Mouse (Mus musculus) liver, embryonic 11.5 days (tissue): ENCODE measurements around the gene Tceal5. TPM values are rescaled to one million over a fixed set of nuclear protein-coding genes. Genes with fewer than 3 reads are reported as not detected.
A peak's percentile ranks its signal among the peaks of the same experiment; 100 is the strongest.

ENCODE experiments used
- ATAC-seq: fragments of 200-750 bp; cut with Nextera tagmentation; replicated peaks from 2 replicates; pipeline ENCODE4 v1.8.0; 2017; ENCODE audit warnings: moderate number of reproducible peaks, mild to moderate bottlenecking, moderate TSS enrichment, moderate library complexity; ENCODE audit not compliant: low FRiP score
- DNase-seq: peaks from one replicate; pipeline ENCODE4 v3.0.0-alpha.2; 2017; ENCODE audit warnings: low spot score
- H3K27ac ChIP-seq: fragments of 300-500 bp; sonication (generic); 2 replicates; pipeline ENCODE4 v1.5.1; 2014; ENCODE audit warnings: mild to moderate bottlenecking, low read depth, low read length, control low read depth
- H3K27me3 ChIP-seq: fragments of 300-500 bp; sonication (generic); replicated peaks from 2 replicates; pipeline ENCODE4 v1.6.1; 2014; ENCODE audit warnings: low read length, mixed read lengths; ENCODE audit not compliant: control insufficient read depth, insufficient read depth
- H3K36me3 ChIP-seq: fragments of 300-500 bp; sonication (generic); 2 replicates; pipeline ENCODE4 v1.6.1; 2014; ENCODE audit warnings: mild to moderate bottlenecking, low read length, moderate library complexity, mixed read lengths; ENCODE audit not compliant: control insufficient read depth, insufficient read depth
- H3K4me1 ChIP-seq: fragments of 300-500 bp; sonication (generic); replicated peaks from 2 replicates; pipeline ENCODE4 v1.6.1; 2014; ENCODE audit warnings: low read length, mixed read lengths; ENCODE audit not compliant: control insufficient read depth, insufficient read depth
- H3K4me2 ChIP-seq: fragments of 300-500 bp; sonication (generic); 2 replicates; pipeline ENCODE4 v1.6.1; 2014; ENCODE audit warnings: mild to moderate bottlenecking, control low read depth, moderate library complexity
- H3K4me3 ChIP-seq: fragments of 300-500 bp; sonication (generic); 2 replicates; pipeline ENCODE4 v1.5.1; 2014; ENCODE audit warnings: low read depth, low read length, control low read depth
- H3K9ac ChIP-seq: fragments of 300-500 bp; sonication (generic); 2 replicates; pipeline ENCODE4 v1.6.1; 2014; ENCODE audit warnings: low read depth, low read length, control low read depth
- H3K9me3 ChIP-seq: fragments of 300-500 bp; sonication (generic); 2 replicates; pipeline ENCODE4 v1.6.1; 2016; ENCODE audit warnings: low read length, inconsistent platforms, mixed read lengths; ENCODE audit not compliant: control insufficient read depth
- WGBS: fragments of 180-500 bp; shearing (Covaris S2); extraction: QIAGEN DNeasy Blood & Tissue Kit; methylation state at CpG from one replicate; pipeline ENCODE4 v1.1.7; 2014; 5-methylcytosine and 5-hydroxymethylcytosine counted together
- polyA plus RNA-seq: library from polyadenylated mRNA; unstranded; fragments of >200 nt; fragmentation: Nextera tagmentation; extraction: Ambion mirVana; gene quantifications from 2 replicates; pipeline ENCODE4 v1.2.1, GENCODE M21; 2014

Gene Tceal5
- polyA plus RNA-seq, 1 experiment from 2014 or later, result 1.2 TPM

DNA sequence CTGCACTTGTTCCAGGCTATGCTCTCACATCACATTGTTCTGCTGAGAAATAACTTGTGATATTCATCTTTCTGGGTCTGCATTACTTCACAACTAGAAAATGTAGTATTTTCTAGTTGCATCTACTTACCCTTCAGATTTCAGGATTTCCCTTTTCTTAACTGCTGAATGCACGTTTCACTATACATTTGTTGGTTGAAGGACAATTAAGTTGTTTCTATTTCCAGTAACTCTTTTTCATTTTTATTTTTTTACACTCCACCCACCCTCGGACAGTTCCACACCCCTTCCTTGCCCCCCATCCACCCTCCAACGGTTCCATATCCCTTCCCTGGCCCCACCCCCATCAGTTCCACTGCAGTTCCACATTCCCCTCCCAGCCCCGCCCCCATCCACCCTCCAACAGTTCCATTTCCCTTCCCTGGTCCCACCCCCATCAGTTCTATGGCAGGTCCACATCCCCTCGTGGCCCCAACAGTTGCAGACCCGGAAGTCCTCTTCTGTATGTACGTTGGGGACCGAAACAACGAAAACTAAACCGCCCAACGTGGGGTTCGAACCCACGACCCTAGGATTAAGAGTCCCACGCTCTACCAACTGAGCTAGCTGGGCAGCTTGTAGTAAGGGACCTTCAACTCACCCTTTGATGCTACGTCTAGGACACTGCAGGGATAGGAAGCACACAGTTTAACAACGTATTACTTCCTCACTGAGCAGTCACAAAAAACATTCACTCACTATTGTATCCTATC lies 8.3 kb downstream of the Tceal5 start:
- 73% methylated on average over 16 of the region's 16 CpGs for WGBS

DNA sequence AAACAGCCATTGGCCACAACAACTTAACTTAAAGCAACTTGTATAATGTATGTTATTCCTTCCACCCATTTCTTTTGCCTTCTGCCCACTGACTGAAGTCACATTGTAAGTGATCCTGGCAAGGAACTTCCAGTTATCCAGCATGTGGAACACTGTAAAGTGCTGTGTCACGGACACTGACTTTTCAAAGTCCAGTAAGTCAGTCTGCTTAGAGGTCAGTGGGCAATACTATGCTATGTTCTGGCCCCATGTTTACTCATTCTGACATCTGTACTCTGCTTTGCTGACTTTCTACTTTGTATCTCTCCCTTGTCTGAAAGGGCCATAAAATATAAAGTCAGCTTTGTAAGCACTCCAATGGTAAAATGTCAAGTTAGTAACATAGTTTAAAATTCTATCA lies 20.6 kb downstream of the Tceal5 start:
- no peak overlapping the region for H3K27ac ChIP-seq
- no peaks in the 10 kb centered on the region for H3K9me3 ChIP-seq
- ATAC-seq (no peak), DNase-seq (no peak)
- H3K4me1 ChIP-seq, result no peaks in the 10 kb centered on the region
- H3K9ac ChIP-seq, result no peak overlapping the region
- H3K4me2 ChIP-seq, result no peak overlapping the region
- no peaks in the 10 kb centered on the region for H3K27me3 ChIP-seq
- no peak overlapping the region for H3K4me3 ChIP-seq
- WGBS, result 79% methylated on average over 1 of the region's 1 CpGs
- no peaks in the 10 kb centered on the region for H3K36me3 ChIP-seq

More for the DNA sequence above, 8.3 kb downstream of the Tceal5 start:
- no peak overlapping the region for H3K9ac ChIP-seq
- ATAC-seq (no peak), DNase-seq (no peak)
- no peaks in the 10 kb centered on the region for H3K36me3 ChIP-seq
- H3K27ac ChIP-seq, result no peak overlapping the region
- H3K9me3 ChIP-seq, result no peaks in the 10 kb centered on the region
- no peak overlapping the region for H3K4me2 ChIP-seq
- no peaks in the 10 kb centered on the region for H3K27me3 ChIP-seq
- no peaks in the 10 kb centered on the region for H3K4me1 ChIP-seq
- no peak overlapping the region for H3K4me3 ChIP-seq

DNA sequence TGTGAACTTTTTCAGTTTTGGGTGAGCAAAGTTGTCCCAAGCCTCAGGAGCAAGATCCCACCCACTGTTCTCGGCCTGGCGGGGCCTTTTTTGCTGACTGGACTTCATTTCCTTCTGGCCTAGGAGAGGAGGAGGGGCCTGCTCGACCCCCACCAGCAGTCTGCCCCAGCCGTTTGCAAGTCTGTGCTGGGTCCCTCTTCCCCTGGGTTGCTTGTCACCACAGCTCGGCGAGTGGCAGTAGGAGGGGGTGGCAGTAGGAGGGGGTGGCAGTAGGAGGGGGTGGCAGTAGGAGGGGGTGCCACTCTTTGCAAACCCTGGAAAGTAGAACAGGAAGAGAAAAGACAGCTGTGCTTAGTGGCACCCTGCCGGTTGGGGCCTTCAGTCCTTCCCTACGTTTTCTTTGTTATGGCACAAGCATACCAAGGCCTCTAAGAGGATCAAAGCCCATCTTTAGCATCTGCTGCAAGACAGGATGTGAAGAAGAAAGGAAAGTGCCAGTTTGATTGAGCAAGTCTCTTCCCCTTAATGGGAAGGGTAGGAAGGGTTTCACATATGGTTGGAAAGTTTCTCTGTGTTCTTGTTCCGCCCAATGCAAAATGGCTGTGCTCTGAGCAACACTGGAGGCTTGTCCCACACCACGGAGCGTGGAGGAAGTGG lies 22.7 kb downstream of the Tceal5 start:
- Histone ChIP-seq H3K4me1 (no peaks in the 10 kb centered on the region), H3K4me2 (no peak overlapping the region), H3K9me3 (no peaks in the 10 kb centered on the region), H3K9ac (no peak overlapping the region), H3K36me3 (no peaks in the 10 kb centered on the region), H3K27ac (no peak overlapping the region), H3K4me3 (no peak overlapping the region), H3K27me3 (no peaks in the 10 kb centered on the region)
- no peak for ATAC-seq
- DNase-seq, result no peak
- 22% methylated on average over 11 of the region's 11 CpGs for WGBS

DNA sequence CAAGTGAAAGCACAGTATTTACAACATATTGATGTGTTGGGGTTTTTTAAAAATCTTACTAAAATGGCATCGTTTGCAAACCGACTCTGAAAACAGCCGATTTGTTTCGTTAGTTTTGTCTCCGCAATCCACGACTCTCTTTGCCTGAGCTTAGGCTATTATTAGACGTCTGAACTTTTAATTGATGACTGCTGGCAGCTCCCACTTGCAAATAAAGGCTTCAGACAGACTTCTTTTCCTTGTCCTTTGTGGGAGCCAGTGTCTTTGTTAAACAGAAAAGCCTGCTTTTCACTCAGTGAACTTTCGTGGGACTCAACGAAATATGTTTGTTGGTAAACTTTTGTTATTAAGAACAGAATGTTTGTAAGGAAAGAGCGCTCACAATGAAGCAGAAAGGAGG lies 30.9 kb downstream of the Tceal5 start:
- peak overlapping the region; percentile 38; the same call in 1 of the 2 replicates for H3K9ac ChIP-seq
- WGBS, result 27% methylated on average over 10 of the region's 10 CpGs
- peak overlapping the region; percentile 64 for H3K4me2 ChIP-seq
- H3K9me3 ChIP-seq, result no peaks in the 10 kb centered on the region
- no peak overlapping the region for H3K27ac ChIP-seq
- DNase-seq (no peak), ATAC-seq (no peak)
- peak overlapping the region; percentile 55 for H3K4me3 ChIP-seq
- H3K4me1 ChIP-seq, result no peaks in the 10 kb centered on the region
- no peaks in the 10 kb centered on the region for H3K27me3 ChIP-seq
- no peaks in the 10 kb centered on the region for H3K36me3 ChIP-seq

DNA sequence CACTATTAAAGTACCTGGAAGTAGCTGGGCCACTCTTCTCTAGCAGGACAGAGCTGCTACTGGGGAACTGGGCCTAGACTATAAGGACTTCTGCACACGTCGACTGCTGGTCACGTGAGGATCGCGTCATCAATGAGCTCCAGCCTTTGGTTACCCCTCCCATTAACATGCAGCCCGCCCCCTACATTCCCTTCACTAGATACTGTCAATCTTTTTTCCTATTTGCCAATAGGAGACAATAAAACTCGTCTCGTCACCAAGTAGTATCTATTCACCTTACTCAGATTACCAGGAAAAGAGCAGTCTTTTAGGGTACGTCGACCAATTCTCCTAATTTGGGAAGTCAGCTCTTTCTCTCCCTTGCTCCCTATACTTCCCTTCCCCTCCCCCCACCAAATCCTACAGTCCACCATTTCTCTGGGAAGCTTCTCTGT lies 31.5 kb downstream of the Tceal5 start, which contains the start of gene Tceal8:
TSS of gene Tceal8 (minus strand) at position 225 of the 434 bp plus-strand sequence.
- Histone ChIP-seq H3K4me2 (peak within 1 kb of the TSS; percentile 64), H3K9me3 (no peaks in the 10 kb centered on the region), H3K4me1 (no peaks in the 10 kb centered on the region), H3K27me3 (no peaks in the 10 kb centered on the region), H3K36me3 (no peaks in the 10 kb centered on the region), H3K9ac (peak within 1 kb of the TSS; percentile 78), H3K4me3 (peak within 1 kb of the TSS; percentile 55), H3K27ac (peak within 1 kb of the TSS; percentile 81)
- DNase-seq (peak; percentile 66), ATAC-seq (peak; percentile 94)
- WGBS, result 18% methylated on average over 10 of the region's 10 CpGs

DNA sequence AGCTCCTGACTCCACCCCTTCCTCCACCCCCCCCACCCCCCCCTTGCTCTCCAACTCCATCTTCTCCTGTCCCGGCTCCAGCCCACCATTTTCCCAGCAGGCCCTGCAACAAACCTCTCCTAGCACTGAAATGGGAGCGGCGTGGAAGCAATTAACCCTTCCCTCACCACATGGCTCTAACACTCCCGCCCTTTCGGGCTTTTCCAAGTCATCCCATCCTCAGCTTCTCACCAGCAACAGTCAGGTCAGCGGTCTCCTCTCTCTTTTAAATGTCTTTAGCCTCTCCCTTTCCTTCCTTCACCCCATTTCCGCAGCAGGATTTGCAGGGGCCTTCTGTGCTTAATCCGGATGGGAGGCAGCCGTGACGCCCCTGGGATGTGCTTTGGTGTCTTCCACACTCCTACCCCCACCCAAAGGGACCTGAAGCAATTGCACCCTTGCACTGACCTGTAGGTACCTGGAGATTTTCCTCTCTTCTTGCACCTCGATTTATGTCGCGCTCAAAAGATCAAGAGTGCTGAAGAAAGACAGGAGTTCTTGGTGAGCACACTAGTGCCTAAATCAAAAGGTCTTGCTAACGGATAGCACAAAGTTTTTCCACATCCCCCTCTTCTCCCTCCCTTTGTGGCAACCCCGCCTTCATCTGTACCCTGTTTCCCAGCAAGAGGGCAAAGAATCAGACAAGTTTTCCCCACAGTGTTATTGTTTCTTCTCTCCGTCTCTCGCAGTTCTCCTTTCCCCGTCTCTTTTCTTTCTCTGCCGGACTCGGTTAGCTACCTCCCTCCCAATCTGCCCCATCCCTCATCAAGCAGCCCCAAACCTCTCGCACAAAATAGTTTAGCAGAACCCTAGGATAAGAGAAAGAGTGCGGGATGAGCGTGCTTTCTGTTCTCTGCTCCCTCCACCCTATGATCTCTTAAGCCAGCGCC lies 32.2 kb downstream of the Tceal5 start:
- no peaks in the 10 kb centered on the region for H3K4me1 ChIP-seq
- H3K9ac ChIP-seq, result peak overlapping the region; percentile 78
- DNase-seq, result peak; percentile 46
- H3K36me3 ChIP-seq, result no peaks in the 10 kb centered on the region
- H3K27me3 ChIP-seq, result no peaks in the 10 kb centered on the region
- peak overlapping the region; percentile 81 for H3K27ac ChIP-seq
- peak; percentile 60 for ATAC-seq
- no peaks in the 10 kb centered on the region for H3K9me3 ChIP-seq
- WGBS, result 15% methylated on average over 24 of the region's 24 CpGs
- H3K4me3 ChIP-seq, result peak overlapping the region; percentile 55
- peak overlapping the region; percentile 64 for H3K4me2 ChIP-seq

DNA sequence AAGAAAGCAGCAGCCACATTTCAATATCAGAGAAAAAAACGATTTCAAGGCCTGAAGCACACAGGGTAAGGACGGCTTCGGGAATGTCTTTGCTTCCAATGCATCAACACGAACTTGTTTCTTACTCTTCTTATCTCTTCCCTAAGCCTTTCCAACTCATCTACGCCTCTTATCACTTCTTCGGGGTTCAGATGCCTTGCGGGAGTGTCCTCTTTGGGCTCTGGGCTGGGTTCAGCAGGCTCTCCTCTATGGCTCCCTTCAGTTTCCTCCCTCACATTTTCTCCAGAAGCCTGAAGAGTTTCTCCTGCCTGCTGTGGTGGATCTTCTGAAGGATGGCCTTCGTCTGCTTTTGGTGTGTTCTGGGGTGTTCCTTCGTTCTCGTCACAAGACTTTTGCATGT lies 33.1 kb downstream of the Tceal5 start:
- Histone ChIP-seq H3K27me3 (no peaks in the 10 kb centered on the region), H3K27ac (peak overlapping the region; percentile 58; the same call in 1 of the 2 replicates), H3K9ac (peak overlapping the region; percentile 53; the same call in 1 of the 2 replicates), H3K9me3 (no peaks in the 10 kb centered on the region), H3K4me3 (peak overlapping the region; percentile 55), H3K36me3 (no peaks in the 10 kb centered on the region), H3K4me1 (no peaks in the 10 kb centered on the region), H3K4me2 (peak overlapping the region; percentile 64)
- ATAC-seq (peak; percentile 55), DNase-seq (no peak)
- WGBS, result 44% methylated on average over 10 of the region's 10 CpGs
